Mouse (Mus musculus) CD8-positive naive resting alpha-beta T cell, adult 2 months (primary cell): ENCODE results near the gene Ano1.

Source experiments
- DNase-seq, 2 experiments: peaks; one replicate each; pipeline ENCODE4 v3.0.0; 2022; ENCODE audit warnings: low read depth in 2 of 2, low spot score in 2 of 2

The Ano1 gene

DNA sequence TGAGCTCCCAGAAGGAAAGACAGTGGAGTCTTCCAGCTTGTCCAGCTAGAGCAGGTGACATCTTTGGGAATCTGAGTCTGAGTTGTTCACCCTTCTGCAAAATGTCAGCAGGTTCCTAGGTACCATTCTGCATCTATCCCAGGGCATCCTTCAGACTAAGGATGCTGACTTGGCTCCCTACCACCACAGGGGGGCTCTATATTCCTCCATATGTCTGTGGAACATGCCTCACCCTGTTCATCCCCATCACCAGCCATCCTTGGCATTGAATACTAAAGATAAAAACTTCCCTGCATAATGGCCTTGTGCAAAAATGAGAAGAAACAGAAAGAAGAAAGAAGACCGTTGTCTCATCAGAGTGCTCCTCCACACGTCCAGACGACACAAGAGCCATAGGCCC is 162.3 kb downstream of the Ano1 start:
- no peak for DNase-seq

DNA sequence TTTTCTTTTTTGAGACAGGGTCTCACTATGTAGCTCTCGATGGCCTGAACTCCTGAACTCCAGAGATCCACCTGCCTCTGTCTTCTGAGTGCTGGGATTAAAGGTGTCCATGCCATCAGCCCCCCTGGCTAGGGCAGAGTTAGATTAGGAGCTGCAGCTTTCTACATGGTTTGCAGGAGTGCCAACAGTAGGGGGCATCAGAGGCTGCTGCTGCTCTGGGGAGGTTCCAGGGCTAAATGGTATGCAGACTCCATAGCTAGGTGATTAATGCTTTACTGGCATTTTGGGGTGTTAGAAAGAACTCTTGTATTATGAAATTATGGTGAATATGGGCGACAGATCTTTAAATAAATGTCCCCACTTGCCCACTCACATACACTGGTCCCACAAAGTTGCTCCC is 164.5 kb downstream of the Ano1 start:
- no peak for DNase-seq

DNA sequence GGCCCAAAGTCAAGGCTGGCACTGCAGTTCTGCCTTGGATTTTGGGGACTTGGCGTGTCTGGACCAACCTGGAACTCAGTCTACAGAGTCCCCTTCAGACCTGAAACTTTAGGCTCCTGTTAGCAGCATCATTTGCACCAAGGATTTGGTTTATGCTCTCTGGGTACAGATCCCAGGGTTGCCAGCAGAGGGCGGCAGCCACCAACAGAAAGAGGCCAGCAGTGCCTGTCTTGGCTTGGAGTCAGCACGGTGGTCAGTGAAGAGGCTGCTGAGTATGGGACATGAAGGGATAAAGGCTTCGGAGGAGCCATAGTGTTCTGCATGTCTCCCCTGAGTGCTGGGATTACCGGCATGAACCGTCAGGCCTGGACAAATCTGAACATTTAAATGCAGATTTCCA is 166.1 kb downstream of the Ano1 start:
- peak in 1 of 2 experiments; percentile 21 for DNase-seq

DNA sequence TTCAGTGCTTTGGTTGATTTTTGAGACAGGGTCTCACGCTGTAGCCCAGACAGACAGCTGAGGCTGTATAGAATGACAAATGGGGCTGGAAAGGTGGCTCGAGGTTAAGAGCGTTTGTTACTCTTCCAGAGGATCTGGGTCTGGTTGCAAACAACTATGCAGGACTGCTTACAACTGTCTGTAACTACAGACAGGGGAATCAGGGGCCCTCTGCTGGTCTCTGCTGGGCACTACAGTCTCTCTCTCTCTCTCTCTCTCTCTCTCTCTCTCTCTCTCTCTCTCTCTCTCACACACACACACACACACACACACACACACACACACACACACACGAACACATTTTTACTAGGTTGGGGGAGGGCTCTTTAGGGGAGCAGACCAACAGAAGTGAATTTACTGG is 168.2 kb downstream of the Ano1 start:
- DNase-seq, result peak; percentile 34 to 66

DNA sequence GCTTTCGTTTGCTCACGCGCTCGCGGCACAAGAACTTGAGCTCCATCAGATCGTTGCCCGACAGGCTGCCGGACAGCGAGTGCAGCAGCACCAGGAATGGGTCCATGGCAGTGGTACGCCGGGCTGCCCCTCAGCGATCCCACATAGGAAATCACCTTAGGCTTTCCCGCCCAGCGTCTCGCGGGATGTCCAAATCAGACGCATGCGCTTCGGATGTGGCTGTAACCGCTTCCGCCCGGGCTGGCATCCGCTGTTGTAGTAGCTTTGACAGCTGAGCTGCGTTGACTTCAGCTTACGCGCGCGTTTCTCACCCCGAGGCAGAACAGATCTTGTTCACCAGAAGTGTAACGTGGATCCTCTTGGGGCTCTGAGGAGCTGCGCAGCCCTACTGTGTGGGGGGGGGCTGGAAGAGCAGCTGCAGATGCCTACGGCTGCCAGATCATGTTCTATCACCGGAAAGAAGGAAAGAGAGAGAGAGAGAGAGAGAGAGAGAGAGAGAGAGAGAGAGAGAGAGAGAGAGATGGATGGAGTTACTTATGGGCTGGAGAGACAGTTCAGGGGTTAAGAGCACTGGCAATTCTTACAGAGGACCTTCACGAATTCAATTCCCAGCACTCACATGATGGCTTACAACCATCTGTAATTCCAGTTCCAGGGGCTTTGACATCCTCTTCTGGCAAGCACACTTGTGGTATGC is 169.3 kb downstream of the Ano1 start, which contains the start of gene Fadd:
Fadd (minus strand) TSS at position 180 of the 697 bp plus-strand sequence.
- DNase-seq, result peak; percentile 94 to 95

DNA sequence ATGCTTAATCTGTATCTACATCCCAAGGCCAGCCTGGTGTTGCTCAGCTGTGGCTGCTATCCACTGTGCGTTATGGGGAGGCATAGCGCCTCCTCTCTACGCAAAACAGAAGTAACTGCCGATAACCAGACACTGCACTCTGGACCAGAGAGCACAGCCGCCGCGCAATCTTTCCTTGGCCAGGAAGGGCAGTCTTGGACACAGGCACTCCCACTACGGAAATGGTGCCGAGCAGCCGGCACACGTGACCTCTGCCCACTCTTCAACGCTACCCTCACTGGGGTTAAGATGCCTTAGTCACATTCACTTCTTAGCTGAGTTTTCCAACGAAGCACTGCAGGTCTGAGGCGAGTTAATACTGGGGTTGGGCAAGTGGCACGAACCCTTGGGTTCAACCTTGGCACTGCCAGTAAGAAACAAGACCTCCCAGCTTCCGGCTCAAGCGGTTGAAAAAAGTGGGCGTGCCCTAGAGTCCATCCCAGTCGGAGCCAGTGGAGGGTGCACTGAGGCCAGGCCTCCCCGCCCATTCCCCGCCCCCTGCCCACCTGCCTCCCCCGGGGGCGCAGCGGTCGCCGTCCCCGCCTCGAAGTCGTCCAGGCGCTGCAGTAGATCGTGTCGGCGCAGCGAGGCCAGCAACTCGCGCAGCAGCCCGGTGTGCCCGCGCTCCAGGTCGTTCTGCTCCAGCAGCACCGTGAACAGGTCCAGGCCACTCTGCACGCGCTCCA is 170.1 kb downstream of the Ano1 start:
- DNase-seq, result peak; percentile 67 to 70

DNA sequence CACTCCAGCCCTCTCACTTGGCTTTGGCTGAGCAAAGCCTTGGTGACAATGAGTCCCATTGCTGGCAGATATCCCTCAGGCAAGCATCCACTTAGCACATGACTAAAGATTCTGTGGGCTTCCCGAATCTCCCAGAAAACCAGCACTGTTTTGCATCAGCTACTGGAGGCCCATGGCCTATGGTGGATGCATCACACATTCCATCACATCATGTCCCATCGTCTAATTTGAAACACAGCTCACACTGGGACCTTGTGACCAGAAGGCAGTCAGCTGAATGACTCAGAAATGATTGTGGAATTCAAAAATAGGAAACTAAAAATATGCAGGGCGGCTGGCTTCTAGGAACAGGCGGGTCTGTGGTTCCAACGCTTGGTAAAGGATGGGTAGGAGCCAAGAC is 173.9 kb downstream of the Ano1 start:
- DNase-seq, result no peak

DNA sequence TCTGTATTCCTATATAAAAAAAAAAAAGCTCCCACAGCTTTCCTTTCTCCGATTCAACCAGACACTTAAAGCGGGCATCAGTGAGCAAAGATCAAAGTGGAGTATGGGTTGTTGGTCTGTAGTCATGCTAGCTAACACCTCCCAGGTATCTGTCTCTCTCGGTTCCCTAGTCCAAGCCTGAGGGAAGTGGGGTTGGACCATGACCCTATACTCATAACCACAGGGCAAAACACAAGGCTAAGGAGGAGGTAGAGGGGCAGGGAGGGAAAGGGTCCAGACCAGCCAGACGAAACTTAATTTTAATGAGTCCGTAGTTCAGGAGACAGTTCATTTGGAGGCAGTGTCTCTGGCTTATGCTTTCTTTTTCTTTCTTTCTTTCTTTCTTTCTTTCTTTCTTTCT is 179.5 kb downstream of the Ano1 start:
- DNase-seq, result no peak

DNA sequence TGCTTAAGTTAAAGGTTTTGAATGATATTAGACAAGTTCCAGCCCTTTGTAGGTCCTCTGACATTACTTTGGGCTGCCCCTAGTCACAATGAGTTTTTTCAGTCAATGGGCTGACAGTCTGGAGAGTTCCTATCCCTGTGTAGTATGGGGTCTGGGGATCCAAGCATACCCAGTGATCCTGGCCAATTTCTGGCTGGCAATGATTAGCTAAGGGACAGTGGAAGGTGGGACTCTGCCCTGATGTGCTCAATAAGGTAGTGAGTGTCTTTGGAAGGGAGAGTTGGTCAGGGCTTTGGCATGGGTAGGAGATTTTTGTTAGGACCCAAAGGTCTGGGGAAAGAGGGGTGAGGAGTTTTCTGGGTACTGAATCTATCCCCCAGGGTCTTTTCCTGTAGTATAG is 180.2 kb downstream of the Ano1 start:
- no peak for DNase-seq

DNA sequence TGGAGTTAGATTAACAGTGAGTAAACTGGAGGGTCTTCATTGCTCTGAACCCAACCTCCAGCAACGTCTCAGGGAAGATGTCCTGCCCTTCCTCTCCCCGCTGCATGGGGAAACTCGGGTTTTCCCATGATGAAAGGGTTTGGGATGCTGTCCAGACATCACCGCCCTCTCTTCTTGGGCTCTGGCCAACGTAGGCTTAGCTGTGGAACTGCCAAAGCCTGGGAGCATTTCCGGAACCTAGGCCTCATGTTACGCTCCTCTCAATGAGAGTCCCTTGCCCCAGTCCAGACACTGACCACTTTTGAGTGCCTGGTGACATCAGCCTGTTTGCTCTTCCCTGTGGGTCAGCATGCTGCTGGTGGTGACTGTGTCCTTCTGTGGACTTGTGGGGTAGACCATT is 182.3 kb downstream of the Ano1 start:
- DNase-seq, result no peak

DNA sequence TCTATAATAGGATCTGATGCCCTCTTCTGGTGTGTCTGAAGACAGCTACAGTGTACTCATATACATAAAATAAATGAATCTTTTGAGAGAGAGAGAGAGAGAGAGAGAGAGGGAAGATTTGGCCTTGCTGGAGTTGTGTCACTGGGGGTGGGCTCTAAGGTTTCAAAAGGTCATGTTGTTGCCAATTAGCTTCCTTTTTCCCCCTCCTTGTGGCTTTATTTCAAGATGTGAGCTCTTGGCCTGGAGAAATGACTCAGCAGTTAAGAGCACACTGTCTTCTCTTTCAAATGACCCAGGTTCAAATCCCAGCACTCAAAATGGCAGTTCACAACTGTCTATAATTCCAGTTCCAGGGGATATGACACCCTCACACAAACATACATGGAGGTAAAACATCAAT is 183.7 kb downstream of the Ano1 start:
- DNase-seq, result no peak

DNA sequence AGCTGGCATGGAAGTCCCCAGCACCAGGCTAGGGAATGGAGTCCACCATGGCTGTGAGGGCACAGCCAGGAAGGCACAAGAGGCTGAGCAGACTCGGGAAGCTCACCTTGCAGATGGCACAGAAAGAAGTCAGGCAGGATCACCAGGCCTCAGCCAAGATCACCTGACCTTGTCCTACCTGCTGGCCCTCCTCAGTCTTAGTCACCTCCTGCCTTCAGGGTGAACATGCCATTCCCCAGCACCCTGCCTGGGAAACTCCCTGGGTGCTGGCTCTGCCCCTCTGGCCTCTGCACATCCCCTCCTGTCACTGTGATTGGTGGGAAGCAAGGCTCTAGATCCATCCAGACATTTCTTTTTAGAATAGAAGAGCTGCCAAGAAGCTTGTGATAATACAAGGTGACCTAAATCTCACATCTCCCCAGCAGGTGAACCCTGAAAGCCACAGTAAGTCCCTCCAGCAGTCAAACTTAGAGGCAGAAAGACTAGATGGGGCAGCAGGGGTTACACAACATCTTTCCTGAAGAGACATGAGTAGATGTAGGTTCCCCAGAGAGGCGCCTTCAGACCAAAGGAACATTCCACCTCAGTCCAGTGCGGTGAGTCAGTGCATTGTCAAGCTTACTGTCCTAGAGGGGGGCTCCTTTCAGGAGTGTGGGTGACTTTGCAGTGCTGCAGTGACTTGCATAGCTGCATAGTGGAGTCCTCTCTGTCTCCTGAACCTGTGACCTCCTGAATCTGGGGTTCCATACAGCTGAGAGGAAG is 184.7 kb downstream of the Ano1 start:
- DNase-seq, result no peak

DNA sequence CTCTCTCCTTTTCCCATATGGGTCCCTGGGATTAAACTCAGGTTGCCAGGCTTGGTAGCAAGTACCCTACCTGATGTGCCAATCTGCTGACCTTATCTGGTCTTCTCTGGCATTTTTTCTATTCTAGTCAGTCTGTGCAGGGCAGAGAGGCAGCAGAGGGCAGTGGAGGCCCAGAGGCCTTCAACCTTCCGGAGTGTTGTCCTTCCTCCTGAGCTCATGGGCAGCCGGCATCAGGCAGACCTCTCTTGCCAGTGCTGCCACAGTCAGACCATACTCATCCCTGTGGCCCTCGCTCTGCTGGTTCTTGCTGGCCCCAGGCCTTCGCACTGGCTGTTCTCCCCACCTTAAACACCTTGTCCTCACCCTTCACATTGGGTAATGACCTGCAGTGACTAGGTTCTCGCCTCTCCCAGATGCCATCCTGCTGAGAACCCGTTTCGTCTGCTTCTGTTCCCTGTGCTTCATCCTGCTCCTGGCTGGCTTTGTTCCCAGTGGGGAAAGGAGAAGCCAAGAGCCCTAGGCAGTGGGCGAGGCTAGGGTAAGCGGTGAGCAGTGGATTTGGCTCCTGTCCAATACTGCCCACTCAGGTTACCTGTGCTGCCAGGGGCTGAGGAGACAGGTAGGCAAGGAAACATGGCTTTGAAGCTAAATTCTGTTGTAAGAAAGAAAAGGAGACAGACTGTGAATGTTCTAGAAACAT is 188.2 kb downstream of the Ano1 start:
- DNase-seq, result no peak

DNA sequence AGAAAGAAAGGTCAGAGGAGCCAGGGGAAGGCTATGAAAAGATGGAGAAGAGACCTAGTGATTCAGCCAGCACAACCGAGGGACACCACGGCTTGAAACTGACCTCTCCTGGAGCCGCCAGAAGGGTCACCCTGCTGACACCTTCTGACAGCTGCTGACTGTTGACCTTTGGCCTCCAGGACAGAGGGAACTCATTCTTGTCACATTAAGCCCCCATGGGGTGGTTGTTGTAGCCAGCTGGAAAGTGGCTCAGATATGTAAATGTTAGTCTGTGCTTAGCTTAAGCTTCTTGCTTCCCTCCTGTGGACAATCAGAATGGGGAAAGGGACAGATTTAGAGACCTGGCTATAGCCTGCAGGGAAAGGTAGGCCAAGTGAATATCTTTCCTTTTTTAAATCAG is 189.8 kb downstream of the Ano1 start:
- no peak for DNase-seq

DNA sequence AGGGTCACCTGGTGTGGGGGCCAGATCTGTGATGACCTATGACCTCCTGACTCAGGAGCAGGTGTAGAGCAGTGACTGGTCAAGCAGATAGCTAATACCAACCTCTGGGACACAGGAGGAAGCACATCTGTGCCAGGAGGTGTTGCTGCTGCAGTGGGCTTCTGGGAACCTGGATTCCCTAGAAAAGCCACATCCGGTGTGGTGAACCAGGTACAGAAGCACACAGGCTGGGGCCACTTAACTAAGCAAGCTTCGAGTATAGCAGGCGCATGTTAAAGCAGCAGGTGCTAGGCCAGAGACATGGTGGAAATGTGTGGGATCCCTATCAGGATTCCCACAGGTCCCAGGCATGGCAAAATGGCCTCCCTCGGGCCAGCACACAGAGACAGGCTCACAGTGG is 191.2 kb downstream of the Ano1 start:
- peak in 1 of 2 experiments; percentile 18 for DNase-seq

DNA sequence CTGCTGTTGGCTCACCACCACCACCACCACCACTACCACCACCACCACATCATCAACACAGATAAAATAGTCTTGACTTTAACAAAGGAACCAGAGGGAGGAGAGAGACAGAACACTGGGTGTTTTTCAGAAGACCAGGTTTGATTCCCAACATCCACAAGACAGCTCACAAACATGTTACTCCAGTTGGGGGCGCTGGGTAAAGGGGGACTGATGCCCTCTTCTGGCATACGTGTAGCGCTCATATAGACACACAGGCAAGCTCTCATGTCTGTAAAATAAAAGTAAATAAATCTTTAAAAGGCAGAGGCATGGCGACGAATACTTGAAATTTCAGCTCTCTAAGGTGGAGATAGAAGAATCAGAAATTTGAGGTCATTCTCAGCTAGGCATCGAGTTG is 193.2 kb downstream of the Ano1 start:
- DNase-seq, result no peak

DNA sequence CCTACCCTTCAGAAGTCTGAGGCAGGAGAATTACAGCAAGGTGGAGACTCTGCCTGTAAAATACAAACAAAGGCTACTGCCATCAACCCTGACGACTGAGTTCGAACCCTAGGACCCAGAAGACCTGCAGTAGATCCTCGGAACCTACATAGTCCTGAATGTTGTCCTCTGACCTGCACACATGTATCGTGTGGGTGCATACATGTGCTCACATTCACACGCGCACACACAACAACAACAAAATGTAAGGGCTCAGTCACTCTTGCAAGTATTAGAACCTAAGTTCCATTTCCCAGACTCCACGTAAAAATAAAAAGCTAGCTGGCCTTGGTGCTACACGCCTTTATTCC is 197.7 kb downstream of the Ano1 start:
- no peak for DNase-seq

DNA sequence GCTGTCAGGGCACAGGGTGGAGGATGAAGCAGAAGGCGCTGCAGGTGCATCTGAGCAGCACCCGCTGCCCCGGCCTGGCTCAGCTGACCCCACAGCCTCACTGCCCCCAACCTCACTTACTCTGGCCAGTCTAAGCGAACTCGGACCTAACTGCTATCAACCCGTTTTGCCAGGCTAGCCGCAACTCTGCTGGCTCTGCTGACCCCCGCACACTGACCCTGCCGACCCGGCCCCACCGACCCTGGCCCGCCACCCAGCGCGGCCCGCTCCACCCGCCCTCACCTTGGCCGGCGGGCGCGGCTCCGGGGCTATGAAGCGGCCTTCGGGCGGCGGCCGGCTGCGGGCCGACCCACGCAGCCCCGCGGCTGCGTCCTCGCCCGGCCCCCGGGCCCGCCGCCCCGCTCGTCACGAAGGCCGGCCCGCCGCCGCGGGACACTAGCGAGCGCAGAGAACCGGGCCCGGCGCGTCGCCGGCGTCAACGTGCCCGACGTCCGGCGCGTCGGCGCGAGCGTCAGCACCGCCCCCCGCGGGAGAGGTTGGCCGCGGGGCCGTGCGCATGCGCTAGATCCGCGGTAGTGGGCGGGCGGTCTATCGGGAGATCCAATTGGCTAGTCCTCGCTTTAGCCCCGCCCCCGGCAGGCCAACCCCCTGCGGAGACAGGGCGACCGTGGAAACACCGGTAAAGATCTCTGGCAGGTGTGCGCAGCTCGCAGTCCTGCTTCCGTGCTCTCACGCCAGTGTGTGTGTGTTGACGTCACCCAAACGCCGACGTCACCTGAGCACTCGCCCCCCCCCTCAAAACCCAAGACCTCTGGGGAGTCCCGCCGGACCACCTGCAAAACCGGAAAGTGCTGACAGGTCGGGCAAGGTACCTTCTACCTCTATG is 198.3 kb downstream of the Ano1 start, which contains the start of gene Ppfia1:
Ppfia1 (minus strand) TSS at position 493 of the 886 bp plus-strand sequence.
- peak; percentile 98 for DNase-seq

DNA sequence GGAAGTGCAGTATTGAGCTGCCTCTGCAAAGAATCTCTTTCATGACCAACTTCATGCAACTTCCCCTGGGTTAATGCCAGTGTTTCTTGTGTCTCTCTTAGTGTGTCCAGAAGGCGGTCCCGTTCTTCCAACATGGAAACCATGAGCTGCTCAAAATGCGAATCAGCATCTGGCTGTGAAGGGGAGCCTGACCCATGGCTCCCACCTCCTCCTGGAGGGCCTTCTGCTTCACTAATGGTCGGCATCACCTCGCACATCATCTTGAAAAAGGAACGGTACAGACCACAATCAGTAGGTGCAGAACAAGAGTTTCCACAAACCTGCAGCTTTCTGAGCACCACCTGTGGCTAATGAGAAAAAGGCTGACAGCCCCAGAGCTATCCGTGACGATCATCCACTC is 199.5 kb downstream of the Ano1 start:
- no peak for DNase-seq

DNA sequence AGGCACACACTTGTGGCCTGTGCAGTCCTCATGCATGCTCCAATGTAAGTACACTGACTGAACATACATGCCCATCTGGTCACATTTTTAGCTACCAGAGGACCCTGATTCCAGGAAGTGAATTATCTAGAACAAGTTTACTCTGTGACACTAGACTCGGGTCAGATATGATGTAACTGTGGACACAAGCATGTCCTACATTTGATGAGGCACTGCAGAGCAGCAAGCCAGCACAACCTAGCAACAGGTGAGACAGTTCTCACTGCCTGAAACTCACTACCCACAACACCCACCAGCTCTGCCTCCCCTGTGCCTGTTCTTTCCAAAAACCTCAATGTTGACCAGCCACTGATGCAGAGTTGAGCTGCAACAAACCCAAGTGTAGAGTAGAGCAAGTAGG is 201.0 kb downstream of the Ano1 start:
- no peak for DNase-seq
